Mouse (Mus musculus) limb, embryonic 13.5 days (tissue): ENCODE results near the gene Cmtm7. TPM values are rescaled to one million over a fixed set of nuclear protein-coding genes. Genes with fewer than 3 reads are reported as not detected.

Experiments used
- polyA plus RNA-seq: library from polyadenylated mRNA; unstranded; fragments of >200 nt; fragmentation: Nextera tagmentation; extraction: Ambion mirVana; gene quantifications from 2 replicates; pipeline ENCODE4 v1.2.1, GENCODE M21; 2015

Gene Cmtm7
- polyA plus RNA-seq, 1 experiment from 2014 or later = 110 TPM

Other genes with a start within 250 kb of the Cmtm7 start
- 0.62 and 0.91 TPM in 2 replicates for gene Trim71, start 217.5 kb downstream of the Cmtm7 start, polyA plus RNA-seq
- 75.1 and 75.9 TPM in 2 replicates for gene Cnot10, start 141.7 kb downstream of the Cmtm7 start, polyA plus RNA-seq
- 65.7 and 67.8 TPM in 2 replicates for gene Dync1li1, start 93.1 kb downstream of the Cmtm7 start, polyA plus RNA-seq
- 28.9 and 32.0 TPM in 2 replicates for gene Cmtm6, start 50.7 kb downstream of the Cmtm7 start, polyA plus RNA-seq
- 17.9 and 20.4 TPM in 2 replicates for gene Cmtm8, start 62.3 kb upstream of the Cmtm7 start, polyA plus RNA-seq
- gene Gpd1l, start 152.1 kb upstream of the Cmtm7 start, polyA plus RNA-seq = 8.5 and 9.7 TPM in 2 replicates
- gene Osbpl10, start 196.7 kb upstream of the Cmtm7 start, polyA plus RNA-seq = 2.8 and 3.9 TPM in 2 replicates
- 368 and 463 TPM in 2 replicates for gene Rps27rt, start 200.9 kb upstream of the Cmtm7 start, polyA plus RNA-seq